Comparison of ENCODE assay signal across 10 mouse cellular contexts in the genomic region with DNA sequence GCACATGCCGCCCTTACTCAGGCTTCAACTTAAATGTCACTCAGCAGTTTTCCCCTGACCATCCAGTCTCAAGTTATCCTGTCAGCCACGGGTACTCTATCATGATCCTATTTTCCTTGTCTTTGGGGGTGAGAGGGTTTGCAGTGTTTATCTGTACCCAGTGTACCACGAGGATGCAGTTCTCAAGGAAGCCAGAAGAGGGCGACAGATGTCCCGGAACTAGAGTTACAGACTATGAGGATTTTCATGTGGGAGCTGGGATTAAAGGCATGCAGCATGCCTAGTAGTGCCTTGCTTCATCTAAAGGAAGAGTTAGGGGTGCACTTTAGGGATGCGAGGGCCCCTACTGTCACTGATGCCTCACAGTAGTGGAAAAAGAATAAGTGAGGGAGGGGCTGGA. TPM values are rescaled to one million over a fixed set of nuclear protein-coding genes. Genes with fewer than 3 reads are reported as not detected.
DNase-seq lines count a peak whose midpoint lies in the region; ATAC-seq and TF ChIP-seq lines count a peak whose summit lies in the region.
"Had no signal": no experiment of that assay in that cellular context is flagged by ENCODE, and none has a peak within 500 bp of the region (broad histone marks: within the 10 kb centered on the region; RNA-seq: fewer than 3 reads in every experiment).

No protein-coding gene starts in this region.

- H3K4me2 ChIP-seq in heart, embryonic 11.5 days = no peak overlapping the region
- no peak overlapping the region for H3K4me2 ChIP-seq in embryonic facial prominence, embryonic 11.5 days (ENCODE audit: low read depth, low read length)
- H3K4me2 ChIP-seq in stomach, postnatal 0 days (replicated peaks; ENCODE audit: low read depth) = no peak overlapping the region
- H3K4me2 ChIP-seq: heart, embryonic 15.5 days had no signal

- H3K27me3 ChIP-seq in heart, embryonic 11.5 days (ENCODE audit: control insufficient read depth, insufficient read depth, low read length) = no peaks in the 10 kb centered on the region
- H3K27me3 ChIP-seq in testis, adult 2 months (ENCODE audit: control insufficient read depth, insufficient read depth, low read length) = no peaks in the 10 kb centered on the region
- no peaks in the 10 kb centered on the region for H3K27me3 ChIP-seq in embryonic facial prominence, embryonic 11.5 days (ENCODE audit: control insufficient read depth, insufficient read depth, low read length)
- no peaks in the 10 kb centered on the region for H3K27me3 ChIP-seq in stomach, postnatal 0 days (ENCODE audit: control insufficient read depth, insufficient read depth, low read length)
- H3K27me3 ChIP-seq: heart, embryonic 15.5 days had no signal

- H3K4me3 ChIP-seq in heart, embryonic 11.5 days (ENCODE audit: low read depth, low read length) = no peak overlapping the region
- no peak overlapping the region for H3K4me3 ChIP-seq in testis, adult 2 months (ENCODE audit: control insufficient read depth, low read depth, low read length)
- no peak overlapping the region for H3K4me3 ChIP-seq in embryonic facial prominence, embryonic 11.5 days (ENCODE audit: low read depth, low read length)
- H3K4me3 ChIP-seq in stomach, postnatal 0 days (ENCODE audit: low read depth, low read length) = no peak overlapping the region
- H3K4me3 ChIP-seq: heart, embryonic 15.5 days had no signal

- TF ChIP-seq POLR2A in testis, adult 2 months (IDR thresholded peaks at IDR 0.05; ENCODE audit: control insufficient read depth, low read depth, low read length) = no peak

- 58% methylated on average over 6 of the region's 6 CpGs for WGBS in heart, embryonic 11.5 days (ENCODE audit: insufficient replicate concordance)
- WGBS in embryonic facial prominence, embryonic 11.5 days = 64% methylated on average over 6 of the region's 6 CpGs
- 58% methylated on average over 6 of the region's 6 CpGs for WGBS in stomach, postnatal 0 days

- intact Hi-C loops in left cerebral cortex, postnatal 25 days (cut with DNase I) = no loop called here

- H3K9ac ChIP-seq in heart, embryonic 11.5 days (ENCODE audit: low read depth, low read length) = no peak overlapping the region
- H3K9ac ChIP-seq in embryonic facial prominence, embryonic 11.5 days (replicated peaks; ENCODE audit: low read length) = no peak overlapping the region
- no peak overlapping the region for H3K9ac ChIP-seq in stomach, postnatal 0 days (ENCODE audit: low read length)
- H3K9ac ChIP-seq: heart, embryonic 15.5 days had no signal

- TF ChIP-seq EP300 in stomach, postnatal 0 days (optimal IDR thresholded peaks at IDR 0.05) = no peak

- TF ChIP-seq CTCF in testis, adult 2 months (IDR thresholded peaks at IDR 0.05; ENCODE audit: control insufficient read depth, insufficient read depth, insufficient replicate concordance, low read depth, low read length) = peak; percentile 40; the same call in 1 of the 2 replicates
- peak; percentile 75 for TF ChIP-seq CTCF in stomach, postnatal 0 days (IDR thresholded peaks at IDR 0.05; ENCODE audit: low read depth)

- peak; percentile 44 for DNase-seq in heart, postnatal 4 days
- DNase-seq in testis, postnatal 14 days (ENCODE audit: low spot score) = no peak
- DNase-seq in embryonic facial prominence, embryonic 11.5 days (ENCODE audit: low spot score) = peak; percentile 42
- DNase-seq in stomach, postnatal 0 days (ENCODE audit: low spot score) = peak; percentile 59
- DNase-seq in left cerebral cortex, postnatal 25 days (ENCODE audit: low spot score in 2 of 2) = no peak
- DNase-seq in cerebellum, postnatal 36 days = no peak

- no peaks in the 10 kb centered on the region for H3K4me1 ChIP-seq in heart, embryonic 11.5 days (ENCODE audit: control insufficient read depth, insufficient read depth, low read length)
- no peaks in the 10 kb centered on the region; the same call in 1 of the 2 replicates for H3K4me1 ChIP-seq in testis, adult 2 months (ENCODE audit: control insufficient read depth, insufficient read depth, low read length)
- H3K4me1 ChIP-seq in embryonic facial prominence, embryonic 11.5 days (ENCODE audit: control insufficient read depth, insufficient read depth, low read length) = no peaks in the 10 kb centered on the region
- no peaks in the 10 kb centered on the region for H3K4me1 ChIP-seq in stomach, postnatal 0 days (replicated peaks; ENCODE audit: control insufficient read depth, insufficient read depth)
- H3K4me1 ChIP-seq: heart, embryonic 15.5 days had no signal

- H3K27ac ChIP-seq in heart, embryonic 11.5 days (ENCODE audit: low read depth, low read length) = no peak overlapping the region
- no peak overlapping the region for H3K27ac ChIP-seq in testis, adult 2 months (ENCODE audit: control insufficient read depth, insufficient read depth, low read depth, low read length)
- no peak overlapping the region for H3K27ac ChIP-seq in embryonic facial prominence, embryonic 11.5 days (replicated peaks; ENCODE audit: low read depth, low read length)
- H3K27ac ChIP-seq in stomach, postnatal 0 days (replicated peaks) = no peak overlapping the region
- H3K27ac ChIP-seq: heart, embryonic 15.5 days had no signal

- H3K9me3 ChIP-seq in heart, embryonic 11.5 days (replicated peaks; ENCODE audit: control insufficient read depth, low read length) = no peaks in the 10 kb centered on the region
- H3K9me3 ChIP-seq in embryonic facial prominence, embryonic 11.5 days (replicated peaks; ENCODE audit: control insufficient read depth, low read length) = no peaks in the 10 kb centered on the region
- no peaks in the 10 kb centered on the region for H3K9me3 ChIP-seq in stomach, postnatal 0 days (ENCODE audit: control insufficient read depth, low read length)
- H3K9me3 ChIP-seq: heart, embryonic 15.5 days had no signal

- ATAC-seq in heart, embryonic 11.5 days (replicated peaks; ENCODE audit: insufficient number of reproducible peaks, low FRiP score, low TSS enrichment) = no peak
- no peak for ATAC-seq in embryonic facial prominence, embryonic 11.5 days (replicated peaks; ENCODE audit: insufficient number of reproducible peaks, low FRiP score, low TSS enrichment, low read depth)
- no peak for ATAC-seq in stomach, postnatal 0 days (ENCODE audit: low FRiP score, low TSS enrichment)

- no peaks in the 10 kb centered on the region for H3K36me3 ChIP-seq in heart, embryonic 11.5 days (ENCODE audit: control insufficient read depth, insufficient read depth, low read length)
- no peaks in the 10 kb centered on the region for H3K36me3 ChIP-seq in testis, adult 2 months (ENCODE audit: control insufficient read depth, insufficient read depth, low read length)
- no peaks in the 10 kb centered on the region for H3K36me3 ChIP-seq in embryonic facial prominence, embryonic 11.5 days (replicated peaks; ENCODE audit: control insufficient read depth, insufficient read depth, low read depth, low read length)
- no peaks in the 10 kb centered on the region for H3K36me3 ChIP-seq in stomach, postnatal 0 days (ENCODE audit: control insufficient read depth, insufficient read depth, low read length)
- H3K36me3 ChIP-seq: heart, embryonic 15.5 days had no signal

RNA-seq across cellular contexts. Expression of a gene that starts 13.7 kb away (rescaled TPM):
- total RNA-seq in heart, postnatal 4 days (2021) = not detected
- 0.64 TPM in 1 of 2 replicates, not detected in the other for polyA plus RNA-seq in heart, embryonic 11.5 days (2014; fragmentation: Nextera tagmentation; extraction: Ambion mirVana)
- 518 and 561 TPM in 2 replicates for polyA plus RNA-seq in testis, adult 2 months (2012; rRNA removed)
- polyA plus RNA-seq in embryonic facial prominence, embryonic 11.5 days (2014; fragmentation: Nextera tagmentation; extraction: Ambion mirVana) = not detected in 2 replicates
- 0.05 and 0.11 TPM in 2 replicates for polyA plus RNA-seq in stomach, postnatal 0 days (2015; fragmentation: Nextera tagmentation; extraction: Ambion mirVana)
- under 1 TPM; 0.55 to 0.83 TPM for total RNA-seq in left cerebral cortex, postnatal 25 days (2021)
- total RNA-seq: adrenal gland, postnatal 36 days had no signal

RNA-seq across cellular contexts. Expression of a gene that starts 23.7 kb away (rescaled TPM):
- 10 to 100 TPM; 33.7 to 35.8 TPM for total RNA-seq in heart, postnatal 4 days (2021)
- polyA plus RNA-seq in heart, embryonic 11.5 days (2014; fragmentation: Nextera tagmentation; extraction: Ambion mirVana) = 34.4 and 41.9 TPM in 2 replicates
- 27.3 and 30.1 TPM in 2 replicates for polyA plus RNA-seq in testis, adult 2 months (2012; rRNA removed)
- 57.0 and 64.9 TPM in 2 replicates for polyA plus RNA-seq in embryonic facial prominence, embryonic 11.5 days (2014; fragmentation: Nextera tagmentation; extraction: Ambion mirVana)
- polyA plus RNA-seq in stomach, postnatal 0 days (2015; fragmentation: Nextera tagmentation; extraction: Ambion mirVana) = 77.7 and 81.1 TPM in 2 replicates
- total RNA-seq in left cerebral cortex, postnatal 25 days (2021) = 10 to 100 TPM; 36.3 to 46.0 TPM

RNA-seq across cellular contexts. Expression of a gene that starts 37.7 kb away (rescaled TPM):
- total RNA-seq in heart, postnatal 4 days (2021) = 100 to 1,000 TPM; 103 to 107 TPM
- 23.6 and 25.7 TPM in 2 replicates for polyA plus RNA-seq in heart, embryonic 11.5 days (2014; fragmentation: Nextera tagmentation; extraction: Ambion mirVana)
- polyA plus RNA-seq in testis, adult 2 months (2012; rRNA removed) = 8.2 and 8.6 TPM in 2 replicates
- 36.3 and 36.6 TPM in 2 replicates for polyA plus RNA-seq in embryonic facial prominence, embryonic 11.5 days (2014; fragmentation: Nextera tagmentation; extraction: Ambion mirVana)
- 28.6 and 29.6 TPM in 2 replicates for polyA plus RNA-seq in stomach, postnatal 0 days (2015; fragmentation: Nextera tagmentation; extraction: Ambion mirVana)
- total RNA-seq in left cerebral cortex, postnatal 25 days (2021) = 10 to 100 TPM; 41.7 to 49.2 TPM

RNA-seq across cellular contexts. Expression of a gene that starts 41.5 kb away (rescaled TPM):
- total RNA-seq in heart, postnatal 4 days (2021) = 1 to 10 TPM; 8.2 to 8.3 TPM
- polyA plus RNA-seq in heart, embryonic 11.5 days (2014; fragmentation: Nextera tagmentation; extraction: Ambion mirVana) = 4.5 and 4.7 TPM in 2 replicates
- polyA plus RNA-seq in testis, adult 2 months (2012; rRNA removed) = 12.5 and 15.8 TPM in 2 replicates
- polyA plus RNA-seq in embryonic facial prominence, embryonic 11.5 days (2014; fragmentation: Nextera tagmentation; extraction: Ambion mirVana) = 6.8 and 7.5 TPM in 2 replicates
- polyA plus RNA-seq in stomach, postnatal 0 days (2015; fragmentation: Nextera tagmentation; extraction: Ambion mirVana) = 1.4 and 1.6 TPM in 2 replicates
- 10 to 100 TPM; 51.4 to 62.7 TPM for total RNA-seq in left cerebral cortex, postnatal 25 days (2021)

RNA-seq across cellular contexts. Expression of a gene that starts 45.9 kb away (rescaled TPM):
- total RNA-seq in heart, postnatal 4 days (2021) = 10 to 100 TPM; 13.9 to 14.9 TPM
- 18.5 and 19.3 TPM in 2 replicates for polyA plus RNA-seq in heart, embryonic 11.5 days (2014; fragmentation: Nextera tagmentation; extraction: Ambion mirVana)
- 10.7 and 11.0 TPM in 2 replicates for polyA plus RNA-seq in testis, adult 2 months (2012; rRNA removed)
- 23.7 and 25.2 TPM in 2 replicates for polyA plus RNA-seq in embryonic facial prominence, embryonic 11.5 days (2014; fragmentation: Nextera tagmentation; extraction: Ambion mirVana)
- 9.8 and 11.5 TPM in 2 replicates for polyA plus RNA-seq in stomach, postnatal 0 days (2015; fragmentation: Nextera tagmentation; extraction: Ambion mirVana)
- 10 to 100 TPM; 31.4 to 32.3 TPM for total RNA-seq in left cerebral cortex, postnatal 25 days (2021)

Comparison
In these comparisons a context has a peak if more than half of its experiments do, and no peak if none do; other contexts are left out.
1. DNase-seq: peak in heart, postnatal 4 days (single experiment), embryonic facial prominence, embryonic 11.5 days (single experiment) and stomach, postnatal 0 days (single experiment); none in testis, postnatal 14 days (single experiment), left cerebral cortex, postnatal 25 days (0 of 2) and cerebellum, postnatal 36 days (0 of 2).
2. RNA of a gene that starts 13.7 kb away (polyA plus RNA-seq): 518 to 561 TPM in testis, adult 2 months; 0.64 TPM in heart, embryonic 11.5 days, 0.05 to 0.11 TPM in stomach, postnatal 0 days and not detected in embryonic facial prominence, embryonic 11.5 days; every median in the first group is over 100 times any median in the second.